Mouse (Mus musculus): Measurements from ENCODE around the gene Gpam.

DNA sequence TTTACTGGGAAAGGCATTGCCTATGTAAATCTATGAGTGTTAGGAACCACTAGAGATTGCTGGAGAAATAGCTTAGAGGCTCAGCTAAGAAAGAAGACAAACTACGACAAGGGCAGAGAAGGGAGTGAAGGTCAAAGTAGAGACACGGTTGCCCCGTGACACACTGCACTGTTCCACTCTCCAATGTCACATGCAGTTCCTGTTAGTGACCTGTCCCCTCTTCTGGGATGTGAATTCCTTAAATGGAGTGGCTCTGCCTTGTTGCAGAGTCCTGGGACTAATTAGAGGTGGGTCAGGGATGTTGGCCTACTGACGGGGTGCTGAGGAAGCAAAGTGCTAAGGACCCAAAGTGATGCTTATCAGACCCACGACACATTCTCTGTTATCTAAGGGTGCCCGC lies 5.2 kb downstream of the Gpam start:
- no peak for TF ChIP-seq POLR2A (IDR thresholded peaks at IDR 0.05; ENCODE audit: insufficient read depth, low read depth, low read length)
- no peak for TF ChIP-seq CTCF (IDR thresholded peaks at IDR 0.05)

Measured in heart, adult 2 months (tissue).